Mouse (Mus musculus) gastrocnemius, postnatal 25 days (tissue): Measurements from ENCODE around the gene Aimp1. TPM values are rescaled to one million over a fixed set of nuclear protein-coding genes. Genes with fewer than 3 reads are reported as not detected.

Source experiments
- DNase-seq: peaks from one replicate; pipeline ENCODE4 v3.0.0; 2022
- long read RNA-seq, 2 experiments: library from polyadenylated mRNA; stranded (forward); transcript quantifications; one replicate each; pipeline ENCODE4 v2.0.0; 2021
- total RNA-seq, 2 experiments: library from RNA; stranded (reverse); gene quantifications; 1 replicate in 1 of 2; 2 replicates in 1 of 2; pipeline ENCODE4 v1.2.3; 2021

Gene Aimp1
- 10 to 100 TPM; 75.5 to 77.7 TPM for total RNA-seq
- long read RNA-seq, experiment 1, transcript Aimp1-201 (7 exons, 1,126 nt), result major isoform, 150 of 163 reads
- long read RNA-seq, experiment 1, partial matches to known transcripts, result 10 of 163 reads
- long read RNA-seq, experiment 1, other reads (novel, unspliced or antisense), result 3 of 163 reads
- long read RNA-seq, experiment 2, transcript Aimp1-201 (7 exons, 1,126 nt), result major isoform, 120 of 128 reads
- long read RNA-seq, experiment 2, partial matches to known transcripts, result 5 of 128 reads
- long read RNA-seq, experiment 2, other reads (novel, unspliced or antisense), result 3 of 128 reads

DNA sequence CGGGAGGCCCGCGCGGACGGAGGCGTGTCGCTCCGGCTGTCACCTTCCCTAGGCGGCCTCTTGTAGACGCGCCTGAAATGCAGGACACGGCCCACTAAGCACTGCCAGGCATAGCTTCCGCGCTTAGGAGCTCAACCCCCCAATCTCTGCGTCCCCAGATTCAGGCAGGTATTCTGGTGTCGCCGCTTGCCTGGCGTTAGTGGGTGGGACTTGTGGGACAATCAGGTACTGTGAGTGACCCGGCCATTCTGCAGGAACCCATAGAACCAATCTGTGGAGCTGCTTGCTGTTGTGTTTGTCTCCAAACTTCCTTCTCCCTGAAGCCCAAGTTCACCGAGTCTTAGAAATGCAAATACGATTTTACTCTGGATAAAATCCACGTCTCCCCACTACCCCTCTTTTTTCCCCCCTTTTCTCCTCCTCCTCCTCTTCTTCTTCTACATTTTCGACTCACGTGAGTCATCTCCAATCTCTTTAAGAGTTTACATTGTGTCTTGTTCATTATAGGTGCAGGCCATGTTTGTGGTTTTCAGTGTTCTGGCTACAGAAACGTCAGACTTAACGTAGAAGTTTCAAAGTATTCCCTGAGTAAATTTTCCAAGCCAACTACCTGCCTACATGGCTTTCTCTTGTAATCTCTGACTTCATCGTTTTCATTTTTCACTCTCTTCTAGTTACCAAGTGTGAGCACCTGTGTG is at the start of gene Aimp1:
Gene Aimp1 (minus strand): TSS at position 140 of the 698 bp plus-strand sequence.
- no peak for DNase-seq

DNA sequence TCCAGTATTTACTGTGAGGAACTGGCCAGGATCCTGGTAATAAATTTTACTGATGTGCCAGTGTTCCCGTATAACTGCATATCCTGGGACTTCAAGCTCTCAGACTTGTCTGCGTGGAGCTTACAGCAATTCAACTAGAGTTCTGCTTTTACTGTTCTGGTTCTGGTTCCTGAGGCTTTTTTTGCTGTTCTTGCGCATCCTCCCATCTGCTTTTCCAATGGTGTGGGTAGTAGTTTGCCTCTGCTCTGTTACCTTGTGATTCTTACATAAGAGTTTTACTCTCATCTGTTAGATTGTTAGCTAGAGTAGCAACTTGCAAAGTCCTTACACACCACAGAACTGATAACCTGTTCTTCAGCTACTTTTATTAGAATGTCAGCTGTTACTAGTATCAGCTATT is 40.2 kb upstream of the Aimp1 start:
- no peak for DNase-seq

DNA sequence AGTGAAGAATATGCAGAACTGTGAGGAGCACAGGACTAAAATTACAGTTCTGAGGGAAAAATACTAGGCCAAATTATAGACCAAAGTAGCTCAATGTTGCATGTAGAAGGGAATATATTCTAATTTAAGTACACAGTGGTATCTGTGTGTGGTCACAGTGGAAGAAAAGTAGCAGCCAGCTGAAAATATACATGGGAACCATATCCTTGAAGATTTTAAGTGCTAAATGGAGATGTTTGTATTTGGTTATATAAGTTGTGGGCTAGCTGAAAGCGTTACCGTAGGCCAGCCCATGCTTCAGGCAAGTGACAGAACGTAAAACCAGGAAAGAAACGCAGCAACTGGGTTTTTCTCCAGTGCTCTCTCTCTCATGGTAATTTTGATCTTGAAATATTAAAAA is 33.1 kb upstream of the Aimp1 start:
- DNase-seq, result no peak

DNA sequence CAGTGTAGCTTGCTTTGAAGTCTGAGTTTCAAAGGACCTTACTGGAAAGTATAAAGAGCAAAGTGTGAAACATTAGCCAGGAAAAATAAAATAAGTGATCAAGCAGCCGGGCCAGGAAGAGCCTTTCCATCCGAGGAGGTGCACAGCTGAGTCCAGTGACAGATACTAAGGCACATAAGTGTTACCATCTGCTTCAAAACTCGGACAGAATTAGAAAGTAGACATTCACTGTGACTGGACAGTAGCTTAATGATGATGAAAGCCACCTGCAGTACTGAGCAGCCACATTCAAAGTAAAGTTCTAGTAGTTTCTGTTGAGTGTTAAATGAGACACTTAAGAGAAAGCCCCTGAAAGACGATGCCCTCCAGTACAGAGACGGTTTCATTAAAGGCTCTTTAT is 29.7 kb upstream of the Aimp1 start:
- no peak for DNase-seq

DNA sequence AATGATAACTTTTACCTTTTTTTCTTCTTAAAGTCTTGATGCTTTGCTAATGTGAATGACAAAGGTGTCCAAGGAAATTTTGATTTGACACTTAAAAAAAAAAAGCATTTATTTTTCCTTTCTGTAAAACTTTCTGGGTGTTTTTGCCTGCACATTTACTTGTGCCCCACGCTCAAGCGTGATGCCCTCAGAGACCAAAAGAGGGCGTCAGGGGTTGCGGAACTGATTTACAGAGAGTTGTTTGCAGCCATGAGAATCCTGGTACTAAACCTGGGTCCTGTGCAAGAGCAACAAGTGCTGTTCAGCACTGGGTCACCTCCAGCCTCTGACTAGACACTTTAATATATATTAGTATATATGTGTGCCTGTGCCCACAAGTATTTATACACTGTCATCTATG is 22.8 kb upstream of the Aimp1 start:
- no peak for DNase-seq

DNA sequence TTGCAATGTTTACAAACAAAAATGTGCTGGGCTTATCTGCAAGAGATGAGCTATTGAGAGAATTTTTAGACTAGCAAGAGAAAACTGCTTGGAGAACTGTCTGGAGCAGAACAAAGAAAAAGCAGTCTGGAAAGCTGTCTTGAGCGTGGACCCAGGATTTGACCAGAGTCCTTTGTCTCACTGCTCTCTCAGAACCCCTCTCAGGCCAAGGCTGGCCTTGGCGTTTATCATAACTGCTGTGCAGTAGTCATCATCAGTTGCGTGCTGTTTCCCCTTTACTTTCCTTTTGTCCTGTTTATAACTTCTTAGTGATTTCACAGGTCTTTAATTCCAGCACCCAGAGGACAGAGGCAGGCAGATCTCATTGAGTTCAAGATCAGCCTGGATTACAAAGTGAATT is 20.0 kb upstream of the Aimp1 start:
- no peak for DNase-seq

DNA sequence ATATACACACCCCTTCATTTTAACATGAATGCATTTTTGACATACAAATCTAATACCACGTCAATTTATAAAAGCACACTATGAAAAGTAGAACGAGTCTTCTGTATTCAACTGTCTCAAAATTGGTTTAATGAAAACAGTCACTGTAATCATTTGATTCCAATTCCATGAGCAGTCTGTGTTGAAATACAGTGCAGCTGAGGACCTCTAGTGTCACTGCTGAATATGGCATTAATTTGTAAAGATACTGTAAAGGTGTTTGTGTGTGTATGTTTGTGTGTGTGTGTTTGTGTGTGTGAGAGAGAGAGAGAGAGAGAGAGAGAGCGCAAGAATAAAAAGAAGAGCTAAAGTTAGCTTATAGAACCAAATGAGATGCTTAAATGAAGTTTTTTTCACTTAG is 17.2 kb upstream of the Aimp1 start:
- no peak for DNase-seq

DNA sequence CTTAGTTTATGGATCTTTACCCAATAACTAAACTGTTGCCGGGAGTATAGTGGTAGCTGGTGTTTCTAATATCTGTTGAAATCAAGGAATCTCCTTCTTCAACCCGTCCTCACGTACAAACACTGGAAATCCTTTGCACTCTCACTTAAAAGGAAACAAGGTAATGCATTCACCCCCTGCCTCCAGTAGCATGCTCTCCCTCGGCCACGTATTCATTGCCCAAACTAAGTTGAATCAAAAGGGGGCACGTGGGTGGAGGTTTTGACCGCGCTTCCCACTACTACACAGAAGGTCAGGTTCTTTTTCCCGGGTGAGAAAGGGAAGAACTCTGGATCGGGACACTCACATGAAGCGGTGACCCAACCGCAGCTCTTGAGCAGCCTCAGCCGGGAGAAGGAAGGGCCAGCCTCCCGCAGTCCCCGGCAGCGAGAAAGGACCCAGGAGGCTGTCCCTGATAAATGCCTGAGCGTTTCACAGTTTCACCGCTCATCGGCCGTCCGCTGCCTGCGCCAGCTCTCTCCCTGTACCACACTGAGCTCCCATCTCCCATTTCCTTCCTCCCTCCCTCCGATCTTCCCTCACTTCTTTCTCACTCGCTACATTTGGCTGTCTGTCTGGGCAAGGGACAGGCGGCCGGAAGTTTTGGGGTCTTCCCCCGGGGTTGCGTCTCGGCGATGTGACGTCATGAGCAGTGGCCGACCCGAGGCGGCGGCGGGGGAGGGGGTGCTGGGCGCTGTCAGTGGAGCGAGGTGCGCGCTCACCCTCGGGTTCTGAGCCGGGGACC is 531 bp downstream of the Aimp1 start, which contains the start of gene Tbck:
Gene Tbck (plus strand): TSS at position 698 of the 784 bp plus-strand sequence.
- DNase-seq, result peak; percentile 90

DNA sequence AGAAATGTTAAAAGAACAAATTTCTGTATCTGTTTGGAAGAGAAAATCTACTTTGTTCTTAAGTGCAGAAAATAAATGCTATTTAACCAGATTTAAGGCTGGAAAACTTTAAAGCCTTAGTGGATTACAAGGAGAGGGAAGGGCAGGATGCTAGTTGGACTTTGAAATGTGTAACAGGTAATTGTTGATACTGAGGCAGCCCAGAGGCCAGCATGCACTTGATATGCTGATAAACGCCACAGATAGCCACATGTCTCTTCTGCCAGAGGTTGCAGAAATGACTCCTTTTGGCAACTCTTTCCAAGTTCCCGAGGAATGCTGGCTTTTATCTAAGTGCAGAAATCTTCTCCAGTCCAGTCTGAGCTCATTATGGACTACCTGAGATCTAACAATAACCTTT is 6.7 kb downstream of the Aimp1 start:
- DNase-seq, result no peak

DNA sequence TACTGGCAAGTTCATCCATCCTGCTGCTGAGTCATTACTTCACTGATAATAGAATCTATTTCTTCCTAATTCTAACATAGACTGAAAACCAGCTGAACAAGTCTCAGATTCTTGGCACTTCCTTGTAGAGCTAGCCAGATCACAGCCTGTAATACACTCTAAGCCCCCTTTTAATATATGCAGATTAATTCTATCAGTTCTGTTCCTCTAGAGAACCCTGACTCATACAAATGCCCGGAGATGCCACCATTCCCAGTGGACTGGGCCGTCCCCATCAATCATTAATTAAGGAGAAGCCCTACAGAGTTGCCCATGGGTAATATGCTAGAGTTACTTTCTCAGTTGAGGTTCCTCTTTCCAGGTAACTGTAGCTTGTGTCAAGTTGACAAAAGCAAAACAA is 28.2 kb downstream of the Aimp1 start:
- no peak for DNase-seq

DNA sequence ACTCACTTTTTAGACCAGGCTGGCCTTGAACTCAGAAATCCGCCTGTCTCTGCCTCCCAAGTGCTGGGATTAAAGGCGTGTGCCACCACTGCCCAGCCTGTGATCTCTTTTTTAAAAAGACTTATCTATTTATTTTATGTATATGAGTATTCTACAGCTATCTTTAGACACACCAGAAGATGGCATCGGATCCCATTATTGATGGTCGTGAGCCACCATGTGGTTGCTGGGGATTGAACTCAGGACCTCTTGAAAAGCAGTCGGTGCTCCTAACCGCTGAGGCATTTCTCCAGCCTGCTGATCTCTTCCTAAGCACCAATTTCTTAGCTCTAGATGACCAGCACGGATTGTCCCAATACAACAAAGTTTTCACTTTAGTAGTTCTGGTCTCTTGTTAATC is 30.2 kb downstream of the Aimp1 start:
- DNase-seq, result no peak

DNA sequence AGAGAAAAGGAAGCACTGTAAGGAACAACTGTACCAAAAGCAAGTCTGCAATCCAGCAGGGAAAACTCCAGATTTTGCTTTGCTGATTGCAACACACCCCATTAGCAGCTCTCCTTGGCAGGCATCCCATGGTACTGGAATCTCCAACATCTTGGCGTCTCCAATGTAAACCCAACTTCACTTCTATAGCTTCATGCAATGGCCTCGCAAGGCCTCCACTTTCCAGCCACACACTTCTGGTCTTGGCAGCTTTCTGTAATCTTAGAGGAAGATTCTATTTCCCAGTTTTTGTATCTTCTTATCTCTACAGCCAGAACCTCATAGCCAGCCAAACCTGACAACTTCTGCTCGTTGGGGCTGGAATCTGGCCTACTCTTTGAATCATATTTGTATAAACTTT is 32.4 kb downstream of the Aimp1 start:
- DNase-seq, result no peak

DNA sequence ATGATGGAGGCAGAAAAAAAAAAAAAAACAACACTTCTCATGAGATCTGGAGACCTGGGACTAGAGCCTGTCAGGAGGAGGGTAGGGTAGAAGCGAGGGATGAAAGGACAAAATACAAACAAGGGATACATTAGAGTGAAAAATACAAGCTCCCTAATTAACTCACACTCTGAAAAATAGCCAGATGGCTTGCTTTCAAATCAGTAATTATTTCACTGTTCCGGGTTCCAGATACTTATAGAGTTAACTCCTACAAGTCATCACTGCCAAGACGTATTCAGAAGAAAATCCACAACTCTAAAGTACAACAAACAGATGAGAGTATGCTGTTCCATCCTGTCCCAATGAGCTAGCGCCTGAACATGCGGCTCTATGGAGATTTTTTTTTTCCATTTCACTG is 34.0 kb downstream of the Aimp1 start:
- no peak for DNase-seq

DNA sequence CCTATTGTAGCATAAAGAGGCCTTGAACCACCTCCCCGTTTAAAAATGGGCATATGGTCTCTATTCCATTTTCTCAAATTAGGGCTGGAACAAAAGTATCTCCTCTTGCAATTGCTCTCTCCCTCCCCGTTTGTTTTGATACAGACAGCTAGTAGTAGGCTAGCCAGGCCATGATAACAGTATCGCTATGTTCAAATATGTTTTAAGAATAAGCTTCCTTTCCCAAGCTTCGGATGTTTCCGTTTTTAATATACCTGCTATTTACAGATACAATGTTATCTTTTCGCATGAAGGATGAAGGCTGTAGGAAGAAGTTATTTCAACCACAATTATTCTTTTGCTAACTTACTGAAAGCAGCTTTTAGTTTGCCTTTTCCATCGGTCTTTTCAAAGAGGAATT is 34.8 kb downstream of the Aimp1 start:
- DNase-seq, result no peak

DNA sequence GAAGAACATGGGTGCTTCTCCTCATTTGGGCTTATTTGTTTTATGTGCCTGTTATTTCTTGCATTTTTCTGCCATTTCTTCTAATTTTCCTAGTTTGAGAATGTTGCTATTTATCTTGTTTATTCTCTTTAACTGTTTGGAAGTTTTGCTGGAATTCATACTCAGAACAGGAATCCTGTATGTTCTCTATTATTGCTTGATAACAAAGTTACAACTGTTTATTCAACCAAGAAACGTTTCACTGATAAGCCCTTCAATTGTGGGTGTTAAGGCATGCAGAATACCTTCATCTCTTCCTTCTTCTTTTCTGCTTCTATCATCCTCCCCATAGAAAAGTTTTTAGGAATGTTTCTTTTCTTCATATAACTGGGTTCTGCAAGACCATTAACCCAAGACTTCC is 37.4 kb downstream of the Aimp1 start:
- no peak for DNase-seq

DNA sequence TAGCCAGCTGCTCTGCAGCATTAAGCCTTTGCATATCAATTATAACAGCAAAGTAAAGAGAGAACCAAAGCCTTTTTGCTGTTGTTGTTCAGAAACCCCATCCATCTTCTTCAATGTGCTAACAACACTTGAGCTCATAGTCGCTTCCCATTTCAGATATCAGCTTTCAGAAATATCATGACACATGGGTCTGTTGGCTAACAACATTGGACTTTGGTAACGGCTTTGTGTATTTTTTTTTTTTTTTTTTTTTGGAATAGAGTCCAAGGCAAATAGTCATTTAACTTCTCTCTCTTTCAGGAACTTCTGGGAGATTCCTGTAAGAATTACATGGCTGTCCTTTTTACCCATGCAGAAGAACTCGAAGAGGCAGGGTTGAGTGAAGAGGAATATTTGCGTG is 40.1 kb downstream of the Aimp1 start:
- no peak for DNase-seq

DNA sequence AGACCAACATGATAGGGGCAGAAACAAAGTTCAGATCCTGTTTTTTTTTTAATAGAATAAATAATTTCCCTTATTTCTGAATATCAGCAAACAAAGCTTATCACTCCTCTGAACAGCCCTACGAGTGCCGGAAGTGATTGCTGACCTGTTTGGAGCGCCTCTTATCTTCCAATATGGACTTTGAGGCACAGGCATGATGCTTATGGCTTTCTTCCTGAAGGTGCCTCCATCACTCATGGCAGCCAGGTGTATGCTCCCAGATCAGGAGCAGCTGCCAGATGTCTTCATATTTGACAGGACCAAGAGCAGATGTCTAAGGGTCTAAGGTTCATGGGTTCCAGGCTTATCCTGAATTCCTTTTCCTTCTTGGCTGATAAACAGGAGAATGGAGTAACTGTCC is 47.1 kb downstream of the Aimp1 start:
- DNase-seq, result no peak

DNA sequence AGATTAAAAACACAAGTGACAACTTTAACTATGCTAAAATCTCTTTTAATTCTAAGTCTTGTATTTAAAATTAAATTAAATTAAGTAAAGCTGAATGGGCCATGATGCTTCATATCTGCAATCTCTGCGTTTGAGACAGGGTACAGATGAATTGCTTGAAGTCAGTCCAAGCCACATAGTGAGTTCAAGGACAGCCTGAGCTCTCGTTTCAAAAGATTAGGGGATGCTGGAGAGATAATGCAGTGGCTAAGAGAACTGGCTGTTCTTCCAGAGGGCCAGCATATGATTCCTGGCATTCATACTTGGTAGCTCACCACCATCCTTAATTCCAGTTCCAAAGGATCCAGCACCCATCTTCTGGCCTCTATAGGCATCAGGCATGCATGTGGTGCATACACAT is 50.9 kb downstream of the Aimp1 start:
- DNase-seq, result no peak

DNA sequence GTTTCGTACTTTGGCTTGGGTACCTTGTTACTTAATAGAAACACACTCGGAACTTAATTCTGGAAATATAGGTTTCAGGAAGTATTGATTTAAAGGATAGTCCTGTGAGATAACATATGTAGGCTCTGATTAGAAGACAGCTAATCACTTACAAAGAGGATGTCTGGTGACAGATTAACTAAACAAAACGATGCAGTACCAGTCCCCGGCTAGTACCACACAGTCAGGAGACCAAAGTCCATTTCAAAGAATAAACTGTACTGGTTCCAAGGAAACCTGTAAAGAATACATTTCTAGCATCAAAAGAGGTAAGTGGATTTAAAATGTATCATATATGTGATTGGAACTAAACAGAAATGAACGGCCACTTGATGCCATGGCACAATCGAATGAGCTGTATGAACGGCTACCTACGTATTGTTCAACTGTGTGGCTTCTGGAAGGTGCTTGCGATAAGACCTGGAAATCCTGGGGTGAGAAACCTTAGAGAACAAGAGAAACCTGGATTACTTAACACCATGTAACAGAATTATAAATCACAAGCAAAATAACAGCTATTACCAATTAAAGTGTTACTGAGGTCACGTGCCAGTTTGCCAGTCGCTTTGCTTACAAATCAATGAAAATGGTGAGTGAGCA is 54.5 kb downstream of the Aimp1 start, which contains the start of gene Gimd1:
Gene Gimd1 (plus strand): TSS at position 220 of the 639 bp plus-strand sequence.
- no peak for DNase-seq

DNA sequence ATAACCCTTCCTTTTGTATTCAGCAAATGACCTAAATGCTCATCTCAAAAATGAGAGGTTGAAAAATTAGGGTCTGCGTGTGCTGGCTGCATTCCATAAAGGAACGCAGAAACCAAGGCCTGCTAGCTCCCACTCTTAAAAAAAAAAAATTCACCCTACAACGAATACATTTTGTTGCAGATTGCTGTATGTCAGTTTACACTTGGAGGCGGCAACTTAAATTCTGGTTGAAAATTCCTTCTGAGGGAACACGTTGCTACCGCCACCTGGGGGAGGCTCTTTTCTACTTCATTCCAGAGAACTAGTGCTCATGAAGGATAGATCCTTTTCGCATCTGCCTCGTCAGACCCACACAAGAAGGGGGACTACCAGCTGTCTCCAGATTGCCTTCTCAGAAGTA is 55.4 kb downstream of the Aimp1 start:
- DNase-seq, result no peak
